Mouse (Mus musculus) thymus, adult 2 months (tissue): ENCODE measurements around the gene Gm17535. TPM values are rescaled to one million over a fixed set of nuclear protein-coding genes. Genes with fewer than 3 reads are reported as not detected.
"Not testable (repeated sequence)": the region's sequence is repeated elsewhere in the genome, so short reads cannot be mapped to it uniquely, and the experiment has no call there.

Source experiments
- DNase-seq: peaks from one replicate; pipeline ENCODE4 v3.0.0; 2021
- H3K27ac ChIP-seq: fragments of 200-500 bp; 2 replicates; pipeline ENCODE4 v1.5.1; 2012; ENCODE audit warnings: low read length, control low read depth; ENCODE audit not compliant: control insufficient read depth, insufficient read depth
- H3K27me3 ChIP-seq: fragments of 200-500 bp; 2 replicates; pipeline ENCODE4 v1.6.1; 2012; ENCODE audit warnings: mild to moderate bottlenecking, low read length, moderate library complexity, mixed read lengths; ENCODE audit not compliant: control insufficient read depth, insufficient read depth
- H3K36me3 ChIP-seq: fragments of 200-500 bp; 2 replicates; pipeline ENCODE4 v1.6.1; 2012; ENCODE audit warnings: mild to moderate bottlenecking, low read length, moderate library complexity; ENCODE audit not compliant: control insufficient read depth, insufficient read depth
- H3K4me1 ChIP-seq: fragments of 200-500 bp; replicated peaks from 2 replicates; pipeline ENCODE4 v1.6.1; 2012; ENCODE audit warnings: low read length; ENCODE audit not compliant: control insufficient read depth, insufficient read depth
- H3K4me3 ChIP-seq: fragments of 200-500 bp; 2 replicates; pipeline ENCODE4 v1.5.1; 2012; ENCODE audit warnings: mild to moderate bottlenecking, low read length, control low read depth, moderate library complexity; ENCODE audit not compliant: control insufficient read depth, insufficient read depth
- WGBS: fragments of 180-500 bp; shearing (Covaris S2); methylation state at CpG from one replicate; pipeline ENCODE4 v1.1.7; 2018; 5-methylcytosine and 5-hydroxymethylcytosine counted together
- polyA plus RNA-seq: library from polyadenylated mRNA; depleted of rRNA; stranded (reverse); fragments of >200 nt; gene quantifications from 2 replicates; pipeline ENCODE4 v1.2.3, GENCODE M21; 2012

Gm17535 gene
- polyA plus RNA-seq, 1 experiment: not detected

GRCm38 (mm10) chr9:3012733-3013279, 21.6 kb upstream of the Gm17535 start, which contains the start of gene Gm10721:
Gm10721 (plus strand) TSS chr9:3013140.
- not testable (repeated sequence) for DNase-seq, H3K27ac ChIP-seq, H3K4me1 ChIP-seq, H3K36me3 ChIP-seq, H3K27me3 ChIP-seq, H3K4me3 ChIP-seq
- no CpG with 5 or more reads among the region's 11 CpGs for WGBS

- 70% methylated on average over 5 of the region's 9 CpGs for WGBS
- not testable (repeated sequence) for DNase-seq, H3K36me3 ChIP-seq, H3K27me3 ChIP-seq, H3K4me3 ChIP-seq, H3K4me1 ChIP-seq, H3K27ac ChIP-seq
Measured at GRCm38 (mm10) chr9:3015354-3015753, 19.0 kb upstream of the Gm17535 start, which contains the start of gene Gm10720. Gm10720 (plus strand) TSS chr9:3015654.

GRCm38 (mm10) chr9:3015896-3016295, 18.5 kb upstream of the Gm17535 start:
- not testable (repeated sequence) for H3K4me1 ChIP-seq, H3K27ac ChIP-seq, DNase-seq, H3K36me3 ChIP-seq, H3K27me3 ChIP-seq, H3K4me3 ChIP-seq
- 78% methylated on average over 6 of the region's 6 CpGs for WGBS

- not testable (repeated sequence) for H3K4me3 ChIP-seq, H3K36me3 ChIP-seq, H3K27ac ChIP-seq, DNase-seq, H3K4me1 ChIP-seq, H3K27me3 ChIP-seq
- WGBS: 67% methylated on average over 1 of the region's 9 CpGs
Measured at GRCm38 (mm10) chr9:3017108-3017507, 17.3 kb upstream of the Gm17535 start, which contains the start of gene Gm10719. Gm10719 (plus strand) TSS chr9:3017408.

GRCm38 (mm10) chr9:3018944-3019343, 15.5 kb upstream of the Gm17535 start:
- H3K27ac ChIP-seq, H3K27me3 ChIP-seq, H3K4me3 ChIP-seq, H3K36me3 ChIP-seq, H3K4me1 ChIP-seq: not testable (repeated sequence)
- peak; percentile 22 for DNase-seq
- 67% methylated on average over 9 of the region's 9 CpGs for WGBS

- WGBS: 80% methylated on average over 17 of the region's 19 CpGs
- H3K27me3 ChIP-seq: not testable (repeated sequence)
- DNase-seq: peak; percentile 48
Measured at GRCm38 (mm10) chr9:3019835-3020727, 14.3 kb upstream of the Gm17535 start.

GRCm38 (mm10) chr9:3022316-3023008, 11.9 kb upstream of the Gm17535 start:
- H3K36me3 ChIP-seq, H3K27me3 ChIP-seq, H3K27ac ChIP-seq, H3K4me3 ChIP-seq, H3K4me1 ChIP-seq: not testable (repeated sequence)
- 77% methylated on average over 11 of the region's 13 CpGs for WGBS
- DNase-seq: peak; percentile 65

More at GRCm38 (mm10) chr9:3019835-3020727, 14.3 kb upstream of the Gm17535 start:
- not testable (repeated sequence) for H3K36me3 ChIP-seq, H3K4me3 ChIP-seq, H3K4me1 ChIP-seq, H3K27ac ChIP-seq

- H3K36me3 ChIP-seq, H3K27me3 ChIP-seq, H3K27ac ChIP-seq, H3K4me3 ChIP-seq, H3K4me1 ChIP-seq: not testable (repeated sequence)
- WGBS: 78% methylated on average over 12 of the region's 13 CpGs
- DNase-seq: peak; percentile 6
Measured at GRCm38 (mm10) chr9:3023312-3023984, 11.0 kb upstream of the Gm17535 start, which contains the start of gene Gm10718. Gm10718 (plus strand) TSS chr9:3023547.

GRCm38 (mm10) chr9:3023985-3024648, 10.3 kb upstream of the Gm17535 start:
- not testable (repeated sequence) for H3K4me1 ChIP-seq, H3K27ac ChIP-seq, H3K27me3 ChIP-seq, H3K4me3 ChIP-seq, H3K36me3 ChIP-seq
- 80% methylated on average over 16 of the region's 16 CpGs for WGBS
- DNase-seq: peak; percentile 68
